Mouse (Mus musculus): ENCODE data around the gene Olfr1357. TPM values are rescaled to one million over a fixed set of nuclear protein-coding genes. Genes with fewer than 3 reads are reported as not detected.

Olfr1357 gene
- not detected in 2 replicates for polyA plus RNA-seq (2012; rRNA removed)

GRCm38 (mm10) chr10:78617974-78618373 is at the start of gene Olfr1357:
Gene Olfr1357 (minus strand): TSS chr10:78618074.

GRCm38 (mm10) chr10:78591406-78592328 is 26.2 kb downstream of the Olfr1357 start, which contains the start of gene Syde1:
Gene Syde1 (minus strand): TSS chr10:78591964.

GRCm38 (mm10) chr10:78574250-78575104 is 43.4 kb downstream of the Olfr1357 start, which contains the start of gene Ilvbl:
Gene Ilvbl (plus strand): TSS chr10:78574346.

Other genes starting within 250 kb of the Olfr1357 start
- gene Rrp1, start 205.0 kb downstream of the Olfr1357 start, polyA plus RNA-seq (2012; rRNA removed), result 383 and 611 TPM in 2 replicates
- 65.4 and 83.7 TPM in 2 replicates for gene Cstb, start 192.4 kb downstream of the Olfr1357 start, polyA plus RNA-seq (2012; rRNA removed)
- 7.1 and 7.9 TPM in 2 replicates for gene Pdxk, start 153.1 kb downstream of the Olfr1357 start, polyA plus RNA-seq (2012; rRNA removed)
- gene Olfr1358, start 100.6 kb downstream of the Olfr1357 start, polyA plus RNA-seq (2012; rRNA removed), result 0.06 TPM in 1 of 2 replicates, not detected in the other
- 23.4 and 36.0 TPM in 2 replicates for gene Ilvbl, start 43.7 kb downstream of the Olfr1357 start, polyA plus RNA-seq (2012; rRNA removed)
- gene Syde1, start 26.1 kb downstream of the Olfr1357 start, polyA plus RNA-seq (2012; rRNA removed), result 18.2 and 27.2 TPM in 2 replicates
- 0.04 TPM in 1 of 2 replicates, not detected in the other for gene Casp14, start 100.2 kb upstream of the Olfr1357 start, polyA plus RNA-seq (2012; rRNA removed)
- gene Ccdc105, start 135.0 kb upstream of the Olfr1357 start, polyA plus RNA-seq (2012; rRNA removed), result 0.06 TPM in 1 of 2 replicates, not detected in the other
- gene Slc1a6, start 162.4 kb upstream of the Olfr1357 start, polyA plus RNA-seq (2012; rRNA removed), result 1.4 and 2.5 TPM in 2 replicates
- not detected in 2 replicates for gene Olfr1356, start 234.1 kb upstream of the Olfr1357 start, polyA plus RNA-seq (2012; rRNA removed)